Mouse (Mus musculus): Measurements from ENCODE around the gene Tradd.
"Not testable (repeated sequence)": the region's sequence is repeated elsewhere in the genome, so short reads cannot be mapped to it uniquely, and the experiment has no call there.

Gene Tradd

DNA sequence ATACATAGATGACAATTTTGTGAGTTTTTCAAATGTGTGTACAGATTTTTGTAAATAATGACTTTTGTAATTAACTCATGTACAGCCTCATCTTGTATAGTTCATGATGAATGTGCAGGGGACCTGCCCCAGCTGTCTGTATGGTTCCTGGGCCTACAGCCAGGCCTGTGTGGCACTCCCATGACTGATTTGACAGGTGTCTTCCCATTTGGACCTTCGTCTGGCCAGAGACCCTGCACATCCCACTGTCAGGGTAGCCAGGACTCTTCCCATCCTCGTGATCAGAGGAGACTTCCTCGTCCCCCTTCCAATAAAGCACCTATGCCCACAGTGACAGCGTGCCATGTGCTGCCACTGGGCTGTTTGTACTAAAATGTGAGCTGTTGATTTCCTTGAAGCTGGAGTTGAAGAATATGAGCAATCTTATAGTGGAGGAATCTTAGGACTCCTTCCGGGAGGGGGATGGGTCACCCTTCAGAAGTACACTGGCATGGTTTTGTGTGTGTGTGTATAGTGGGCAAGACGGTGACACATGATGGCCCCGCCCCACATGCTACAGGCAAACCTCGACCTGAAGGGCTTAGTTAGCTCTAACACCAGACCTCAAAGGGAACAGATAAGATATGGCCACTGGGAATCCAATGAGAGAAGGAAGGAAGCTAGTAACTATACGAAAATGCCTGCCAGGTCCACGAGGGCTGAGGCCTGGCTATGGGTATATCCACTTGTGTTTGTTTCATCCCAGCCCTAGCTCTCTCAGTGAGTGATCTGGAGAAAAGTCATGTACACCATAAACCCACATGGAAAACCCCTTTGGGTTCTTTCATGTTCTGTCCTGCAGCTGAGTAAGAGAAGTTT, 11.5 kb downstream of the Tradd start:
- DNase-seq (ENCODE audit: low read depth in 1 of 2, low spot score in 2 of 2), result no peak

DNA sequence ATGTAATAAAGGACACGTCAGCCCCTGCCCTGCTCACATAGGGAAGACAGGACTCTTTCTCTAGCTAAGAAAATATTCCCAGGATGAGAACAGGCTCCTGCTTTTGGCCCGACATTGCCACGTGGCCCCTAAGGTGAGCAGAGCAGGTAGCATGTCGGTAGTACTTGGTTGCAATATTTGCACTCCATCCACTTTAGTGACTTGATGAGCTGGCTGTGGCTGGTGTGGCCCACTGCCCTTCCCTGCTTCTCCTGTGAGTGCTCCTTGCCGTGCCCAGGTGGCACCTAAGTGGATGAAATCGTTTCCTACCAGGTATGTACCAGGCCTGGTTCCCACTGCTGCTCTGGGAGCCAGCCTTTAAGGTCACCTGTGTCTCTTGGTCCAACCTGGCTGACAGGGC, 12.5 kb downstream of the Tradd start:
- DNase-seq (ENCODE audit: low read depth in 1 of 2, low spot score in 2 of 2), result no peak

DNA sequence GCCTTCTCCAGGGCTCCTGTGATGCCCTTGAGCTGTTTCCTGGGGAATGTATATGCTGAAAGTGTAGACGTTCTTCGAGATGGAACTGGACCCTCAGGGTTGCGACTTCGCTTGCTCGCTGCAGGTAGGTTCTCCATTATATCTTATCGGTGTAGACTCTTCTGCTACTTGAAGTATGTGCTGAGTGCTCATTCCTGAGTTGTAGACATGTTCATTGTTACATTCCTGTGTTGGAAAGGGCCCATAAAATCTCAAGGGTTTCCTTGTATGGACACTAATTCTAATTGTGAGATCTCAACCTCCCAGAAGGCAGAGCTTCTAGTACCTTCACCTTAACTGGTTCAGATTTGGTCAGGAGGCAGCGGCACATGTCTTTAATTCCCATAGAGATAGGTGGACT, 23.4 kb downstream of the Tradd start:
- no peak for DNase-seq (ENCODE audit: low read depth in 1 of 2, low spot score in 2 of 2)

DNA sequence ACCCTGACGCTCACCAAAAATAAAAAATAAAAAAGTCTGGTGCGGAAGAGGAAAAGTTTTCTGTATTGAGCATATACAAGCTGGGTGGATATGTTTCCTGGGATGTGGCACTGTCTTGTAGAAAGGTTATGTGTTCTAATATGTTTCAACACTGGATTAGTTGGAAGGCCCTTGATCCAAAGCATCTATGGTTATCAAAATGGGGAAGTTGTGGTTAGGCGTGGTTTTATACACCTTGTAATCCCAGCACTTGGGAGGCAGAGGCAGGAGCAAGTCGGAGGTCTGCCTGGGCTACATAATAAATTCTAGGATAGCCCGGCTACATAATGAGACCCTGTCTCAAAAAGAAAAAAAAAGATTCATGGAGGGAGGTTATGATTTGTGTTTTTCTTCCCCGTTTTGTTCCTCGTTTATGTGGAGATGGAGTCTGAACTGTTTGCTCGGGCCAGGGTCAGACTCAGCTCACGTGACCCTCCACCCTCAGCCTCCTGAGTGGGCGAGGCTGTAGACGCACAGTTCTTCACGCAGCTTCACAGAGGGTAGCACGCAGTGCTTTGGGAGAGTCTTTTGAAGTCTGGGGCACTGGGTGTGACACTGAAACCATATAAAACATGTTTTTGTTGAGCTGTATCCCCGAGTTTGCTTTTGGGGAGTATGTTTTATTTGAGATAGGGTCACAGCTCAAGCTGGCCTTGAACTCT, 26.8 kb downstream of the Tradd start:
- no peak for DNase-seq (ENCODE audit: low read depth in 1 of 2, low spot score in 2 of 2)

DNA sequence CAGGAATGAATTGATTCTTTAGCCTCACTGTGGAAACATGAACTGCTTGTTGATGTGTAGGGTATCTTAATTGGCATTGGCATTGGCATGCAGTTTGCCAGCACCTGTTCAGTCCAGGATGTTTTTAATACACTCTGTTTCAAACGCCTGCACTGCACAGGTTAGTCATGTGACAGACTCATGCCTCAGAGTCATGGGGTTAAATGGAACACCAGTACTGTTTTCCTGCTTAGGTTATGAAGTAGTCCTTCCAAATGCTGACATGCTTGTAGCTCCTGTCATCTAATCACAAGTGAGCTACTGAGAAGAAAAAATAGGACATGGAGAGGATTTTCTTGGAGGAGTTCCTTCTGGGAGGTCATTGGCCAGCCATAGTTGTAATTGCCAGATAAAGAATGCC, 29.2 kb downstream of the Tradd start:
- DNase-seq (ENCODE audit: low read depth in 1 of 2, low spot score in 2 of 2), result no peak

DNA sequence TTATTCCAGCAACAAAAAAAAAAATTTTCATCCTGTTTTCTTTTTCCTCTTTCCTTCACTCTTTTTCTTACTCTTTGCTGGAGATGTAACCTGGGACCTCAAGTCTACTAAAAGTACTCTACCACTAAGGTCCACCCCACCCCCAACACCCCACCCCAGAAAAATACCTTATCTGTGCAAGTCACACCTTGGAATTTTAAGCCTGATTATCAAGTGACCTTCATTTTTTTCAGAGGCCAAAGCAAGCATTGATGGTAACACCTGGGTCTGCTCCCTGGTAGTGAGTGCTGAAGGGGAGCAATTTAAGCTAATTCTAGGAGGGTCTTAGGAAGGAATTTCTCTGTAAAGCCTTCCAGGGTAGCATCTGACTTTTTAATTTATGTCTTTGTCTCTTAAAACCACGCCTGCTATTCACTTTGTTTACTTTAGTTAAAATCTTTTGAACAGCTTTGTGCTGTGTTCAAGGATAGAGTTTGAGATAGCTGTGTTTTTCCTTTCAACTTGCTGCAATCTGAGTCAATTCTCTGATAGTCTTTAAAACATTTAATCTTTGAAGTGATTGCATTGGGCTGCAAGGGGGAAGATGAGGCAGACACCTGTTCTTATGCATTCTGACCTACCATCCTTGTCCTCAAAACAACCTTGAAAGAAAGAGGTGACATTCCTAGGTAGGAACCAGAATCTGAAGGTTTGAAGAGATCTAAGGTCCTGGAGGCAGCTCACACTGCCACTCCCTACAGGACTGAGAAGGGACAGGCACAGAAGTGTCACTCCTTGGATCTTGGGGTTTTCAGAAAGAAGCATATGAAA, 31.1 kb downstream of the Tradd start:
- DNase-seq (ENCODE audit: low read depth in 1 of 2, low spot score in 2 of 2), result no peak

DNA sequence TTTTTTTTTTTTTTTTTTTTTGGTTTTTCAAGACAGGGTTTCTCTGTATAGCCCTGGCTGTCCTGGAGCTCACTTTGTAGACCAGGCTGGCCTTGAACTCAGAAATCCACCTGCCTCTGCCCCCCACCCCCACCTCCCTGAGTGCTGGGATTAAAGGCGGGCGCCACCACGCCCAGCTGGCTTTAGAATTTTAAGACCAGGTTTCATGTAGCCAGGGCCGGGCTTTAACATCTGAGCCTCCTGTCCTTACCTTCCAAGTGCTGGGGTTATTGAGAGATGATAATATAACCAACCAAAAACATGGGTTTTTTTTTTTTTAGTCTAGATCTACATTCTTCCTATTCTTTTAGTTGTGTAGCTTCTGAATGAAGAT, 32.1 kb downstream of the Tradd start:
- DNase-seq (ENCODE audit: low read depth in 1 of 2, low spot score in 2 of 2), result not testable (repeated sequence)

DNA sequence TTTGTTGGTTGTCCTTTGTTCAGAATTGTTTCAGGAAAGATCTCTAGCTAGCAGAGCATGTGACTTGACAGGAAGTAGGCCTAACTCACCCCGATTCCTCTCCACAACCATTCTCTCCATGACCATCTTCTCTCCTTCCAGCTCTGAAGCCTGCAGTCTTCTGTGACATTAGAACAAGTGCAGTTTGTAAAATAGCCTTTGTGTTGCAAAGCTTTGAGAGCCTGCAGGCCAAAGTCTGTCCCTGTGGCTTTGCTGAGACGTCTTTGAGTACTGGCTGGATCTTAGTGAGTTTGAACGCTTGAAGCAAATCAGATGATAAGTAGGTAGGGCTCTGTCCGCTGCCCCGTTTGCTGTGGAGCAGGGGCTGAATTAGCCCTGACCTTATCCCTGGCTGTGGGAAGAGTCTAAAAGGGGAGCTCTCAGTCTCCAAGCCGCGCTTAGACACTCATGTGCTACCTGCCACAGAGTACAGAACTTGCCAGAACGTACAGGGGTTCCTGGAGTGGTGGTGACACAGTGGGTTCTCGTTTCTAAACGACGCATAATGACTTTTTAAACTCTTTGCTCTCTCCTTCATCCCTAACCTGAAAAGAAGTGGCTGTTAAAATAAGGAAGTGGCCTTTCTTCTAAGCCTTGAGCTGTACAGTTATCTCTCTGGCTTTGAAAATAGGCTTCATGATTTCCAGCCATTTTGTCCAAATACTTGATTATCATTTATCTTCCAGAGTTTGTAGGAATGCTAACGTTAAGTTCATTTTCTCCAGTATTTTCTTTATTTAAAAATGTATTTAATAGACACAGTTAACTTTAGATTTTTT, 32.7 kb downstream of the Tradd start:
- no peak for DNase-seq (ENCODE audit: low read depth in 1 of 2, low spot score in 2 of 2)

DNA sequence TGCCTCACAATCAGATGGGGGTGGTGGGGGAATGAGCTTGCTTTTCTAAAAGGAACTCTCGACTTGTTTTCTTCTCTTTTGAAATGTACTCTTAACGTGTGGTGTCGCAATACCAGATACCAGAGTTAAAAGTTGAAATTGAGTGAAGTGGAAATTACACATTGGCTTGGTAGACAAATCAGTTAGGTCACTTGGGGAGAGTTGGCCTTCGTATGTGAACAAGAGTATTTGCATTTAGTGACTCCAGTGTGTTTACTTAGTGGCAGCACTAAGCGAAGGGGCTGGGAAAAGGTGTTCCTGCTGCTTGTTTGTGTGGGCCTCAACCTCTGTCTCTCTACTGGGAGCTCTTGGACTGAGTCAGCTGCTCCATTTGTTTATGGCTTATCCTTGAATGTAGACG, 38.5 kb downstream of the Tradd start:
- DNase-seq (ENCODE audit: low read depth in 1 of 2, low spot score in 2 of 2), result no peak

DNA sequence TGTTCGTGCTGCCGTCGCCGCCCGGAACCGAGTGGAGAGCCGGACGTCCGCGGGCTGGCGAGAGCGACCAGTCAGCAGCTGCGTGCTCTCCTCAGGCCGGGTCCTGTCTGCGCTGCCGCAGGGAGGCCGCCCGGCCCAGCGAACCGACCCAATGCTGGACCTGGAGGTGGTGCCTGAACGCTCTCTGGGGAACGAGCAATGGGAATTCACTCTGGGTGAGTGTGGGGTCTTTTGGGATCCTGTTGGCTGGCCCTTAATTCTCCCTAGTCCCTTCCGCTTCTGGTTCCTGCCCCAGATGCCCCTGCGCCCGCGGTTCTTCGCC, 39.2 kb downstream of the Tradd start:
- no peak for DNase-seq (ENCODE audit: low read depth in 1 of 2, low spot score in 2 of 2)

DNA sequence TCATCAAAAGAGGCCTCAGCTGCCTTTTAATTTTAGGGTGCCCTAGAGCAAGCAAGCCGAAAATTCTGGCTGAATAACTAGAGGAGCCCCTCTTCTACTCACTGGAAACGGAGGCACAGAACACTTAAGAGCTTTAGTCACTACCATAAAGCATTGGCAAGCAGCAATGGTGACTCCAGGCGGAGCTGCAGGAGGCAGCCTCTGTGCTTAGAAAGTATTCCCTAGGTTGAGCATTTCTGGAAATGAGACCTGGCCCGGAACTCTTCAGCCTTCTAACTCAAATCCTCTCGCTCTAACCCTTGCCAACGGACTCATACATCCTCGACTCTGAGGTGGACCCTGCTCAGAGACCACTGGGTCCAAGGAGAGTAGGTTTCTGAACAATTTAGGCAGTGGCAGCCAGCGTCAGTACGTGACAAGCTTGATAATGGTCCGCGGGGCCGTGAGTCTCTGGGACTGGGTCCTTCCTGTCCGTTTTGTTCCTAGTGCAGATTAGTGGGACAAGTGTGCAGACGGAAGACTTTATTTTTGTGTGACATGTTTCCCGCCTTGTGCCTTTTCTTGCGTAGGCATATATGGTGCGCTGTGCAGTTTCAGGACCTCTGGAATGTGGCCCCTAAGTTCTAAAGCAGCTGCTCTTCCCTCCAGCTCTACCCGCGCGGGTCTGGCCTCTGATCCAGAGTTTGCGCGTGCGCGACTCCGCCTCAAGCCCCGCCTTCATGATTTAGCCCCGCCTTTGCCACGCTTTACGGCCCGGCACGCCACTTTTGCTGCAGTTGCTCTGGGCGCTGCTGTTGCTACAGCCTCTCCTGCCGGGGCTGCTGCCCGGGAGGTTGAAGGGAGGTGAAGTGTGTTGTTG, 39.8 kb downstream of the Tradd start, which contains the start of gene D230025D16Rik:
Gene D230025D16Rik (plus strand): TSS at position 733 of the 859 bp plus-strand sequence.
- peak; percentile 79 to 91 for DNase-seq (ENCODE audit: low read depth in 1 of 2, low spot score in 2 of 2)

DNA sequence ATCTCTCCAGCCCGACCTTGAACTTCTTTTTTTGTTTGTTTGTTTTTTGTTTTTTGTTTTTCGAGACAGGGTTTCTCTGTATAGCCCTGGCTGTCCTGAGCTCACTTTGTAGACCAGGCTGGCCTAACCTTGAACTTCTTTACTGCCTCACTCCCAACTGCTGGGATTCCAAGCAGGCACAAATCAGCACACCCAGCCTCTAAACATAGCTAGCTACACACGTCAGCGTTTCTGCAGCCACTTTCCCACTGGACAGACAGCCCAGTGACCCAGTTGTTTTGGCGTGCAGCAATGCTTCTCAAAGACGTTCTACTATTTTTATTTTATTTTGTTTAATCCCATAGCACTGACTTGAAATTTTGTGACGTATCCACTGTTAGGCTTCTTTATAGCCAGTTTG, 40.6 kb downstream of the Tradd start:
- no peak for DNase-seq (ENCODE audit: low read depth in 1 of 2, low spot score in 2 of 2)

DNA sequence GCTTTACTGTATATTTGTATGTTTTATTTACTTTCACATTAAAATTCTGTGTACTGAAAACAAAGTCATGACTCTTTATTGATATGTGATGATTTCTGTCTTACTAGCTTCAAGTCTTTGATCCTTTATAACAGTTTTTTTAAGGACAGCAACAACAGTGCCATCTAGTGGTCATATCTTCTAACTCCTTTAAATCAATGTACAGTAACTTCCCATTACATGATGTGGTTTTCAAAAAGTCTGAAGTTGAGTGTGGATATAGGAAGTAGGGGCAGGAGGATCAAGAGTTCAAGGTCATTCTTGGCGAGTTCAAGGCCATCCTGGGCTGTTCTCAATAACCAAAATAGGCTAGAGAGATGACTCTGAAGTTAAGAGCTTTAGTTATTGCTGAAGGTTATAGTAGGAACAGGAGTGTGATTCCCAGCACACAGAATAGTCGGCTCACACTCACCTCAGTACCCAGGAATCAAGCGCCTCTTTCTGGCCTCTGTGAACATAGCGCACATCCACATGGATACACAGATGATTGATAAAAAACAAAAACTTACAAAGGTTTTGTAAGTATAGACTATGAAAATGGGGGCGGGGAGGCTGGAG, 46.4 kb downstream of the Tradd start:
- DNase-seq (ENCODE audit: low read depth in 1 of 2, low spot score in 2 of 2), result no peak

DNA sequence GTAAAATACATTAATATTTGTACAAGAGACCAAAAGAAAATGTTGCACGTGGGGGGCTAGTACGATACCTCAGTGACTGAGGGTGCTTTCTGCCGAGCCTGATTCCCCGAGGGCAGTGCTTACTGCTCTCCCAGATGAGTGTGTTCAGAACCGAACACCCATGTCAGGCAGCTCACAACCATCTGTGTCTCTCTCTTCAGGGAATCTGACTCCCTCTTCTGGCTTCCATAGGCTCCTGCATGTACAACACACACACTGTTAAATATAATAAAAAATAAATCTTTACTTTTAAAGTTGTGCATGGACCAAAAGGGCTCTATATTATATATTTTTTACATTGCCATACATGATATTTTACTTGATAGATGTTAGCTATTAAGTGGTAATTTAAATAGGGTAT, 50.3 kb downstream of the Tradd start:
- DNase-seq (ENCODE audit: low read depth in 1 of 2, low spot score in 2 of 2), result no peak

DNA sequence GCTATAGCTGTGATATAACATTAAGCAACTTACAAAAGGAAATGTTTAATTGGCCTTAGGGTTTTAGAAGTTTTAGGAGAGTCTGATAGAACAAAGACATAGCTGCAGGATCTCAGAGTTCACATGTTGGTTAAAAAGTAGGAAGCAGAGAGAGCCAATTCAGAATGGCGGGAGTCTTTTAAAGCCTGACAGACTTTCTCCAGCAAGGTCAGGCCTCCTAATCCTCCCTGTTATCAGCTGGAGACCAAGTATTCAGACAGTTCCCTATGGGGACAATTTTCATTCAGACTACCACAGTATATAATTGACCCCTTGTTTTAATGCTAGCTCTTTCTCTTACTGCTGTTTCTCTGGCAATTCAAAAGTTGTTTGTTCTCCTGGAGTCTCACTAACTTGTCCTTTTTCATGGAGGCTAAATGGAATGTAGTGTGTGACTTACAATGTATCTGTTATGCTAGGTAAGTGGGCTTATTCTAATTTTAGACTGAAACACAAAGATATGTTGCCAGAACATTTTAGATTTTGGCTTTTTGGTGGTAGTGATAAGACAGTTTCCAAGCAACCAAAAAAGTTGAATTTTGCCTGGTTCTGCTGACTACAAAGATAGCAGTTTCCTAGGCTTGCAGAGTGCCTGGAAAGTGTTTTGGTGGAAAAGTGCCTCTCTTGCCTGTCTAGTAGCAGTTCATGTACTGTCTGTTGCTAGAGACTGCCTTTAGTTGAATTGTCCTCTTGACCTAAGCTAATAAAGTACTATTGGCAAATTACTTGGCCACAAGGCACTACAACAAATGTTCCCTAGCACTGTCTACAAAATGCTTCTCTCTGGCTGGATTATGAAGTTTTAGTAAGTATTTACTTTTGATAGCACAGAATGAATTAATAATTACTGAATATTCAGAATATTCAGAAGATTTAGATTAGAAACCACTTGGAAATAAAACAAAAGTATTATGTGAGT, 55.0 kb downstream of the Tradd start:
- DNase-seq (ENCODE audit: low read depth in 1 of 2, low spot score in 2 of 2), result no peak
